Mouse (Mus musculus): ENCODE measurements around the gene Ddx5. TPM values are rescaled to one million over a fixed set of nuclear protein-coding genes. Genes with fewer than 3 reads are reported as not detected.
"Not testable (repeated sequence)": the region's sequence is repeated elsewhere in the genome, so short reads cannot be mapped to it uniquely, and the experiment has no call there.

The Ddx5 gene
- total RNA-seq, 2 experiments from 2014 or later: 662 to 1,523 TPM

- no peak for ATAC-seq (replicated peaks; ENCODE audit: poor library complexity, severe bottlenecking)
These were observed 4.9 kb upstream of the Ddx5 start for GRCm38 (mm10) chr11:106793846-106794245.

- no peak for ATAC-seq (replicated peaks; ENCODE audit: poor library complexity, severe bottlenecking)
These were observed 664 bp upstream of the Ddx5 start for GRCm38 (mm10) chr11:106789649-106790048.

- peak; percentile 55 for ATAC-seq (replicated peaks; ENCODE audit: poor library complexity, severe bottlenecking)
These were observed 785 bp downstream of the Ddx5 start for GRCm38 (mm10) chr11:106788026-106788774.

- peak; percentile 16 for ATAC-seq (replicated peaks; ENCODE audit: poor library complexity, severe bottlenecking)
These were observed 1.6 kb downstream of the Ddx5 start for GRCm38 (mm10) chr11:106787131-106788025.

- no peak for ATAC-seq (replicated peaks; ENCODE audit: poor library complexity, severe bottlenecking)
These were observed 3.9 kb downstream of the Ddx5 start for GRCm38 (mm10) chr11:106785043-106785442.

GRCm38 (mm10) chr11:106784476-106784875, 4.5 kb downstream of the Ddx5 start:
- no peak for ATAC-seq (replicated peaks; ENCODE audit: poor library complexity, severe bottlenecking)

GRCm38 (mm10) chr11:106782841-106783764, 5.9 kb downstream of the Ddx5 start:
- ATAC-seq (replicated peaks; ENCODE audit: poor library complexity, severe bottlenecking): no peak

- not testable (repeated sequence) for ATAC-seq (replicated peaks; ENCODE audit: poor library complexity, severe bottlenecking)
These were observed 6.7 kb downstream of the Ddx5 start for GRCm38 (mm10) chr11:106782271-106782670.

GRCm38 (mm10) chr11:106780590-106781220, 8.3 kb downstream of the Ddx5 start:
- ATAC-seq (replicated peaks; ENCODE audit: poor library complexity, severe bottlenecking): no peak

GRCm38 (mm10) chr11:106780089-106780425, 8.9 kb downstream of the Ddx5 start:
- ATAC-seq (replicated peaks; ENCODE audit: poor library complexity, severe bottlenecking): no peak

- peak; percentile 74 for ATAC-seq (replicated peaks; ENCODE audit: poor library complexity, severe bottlenecking)
These were observed 9.4 kb downstream of the Ddx5 start, which contains the start of gene Polg2 for GRCm38 (mm10) chr11:106779388-106780088. Polg2 (minus strand) TSS chr11:106779537.

GRCm38 (mm10) chr11:106778589-106779387, 10.2 kb downstream of the Ddx5 start:
- peak; percentile 41 for ATAC-seq (replicated peaks; ENCODE audit: poor library complexity, severe bottlenecking)

GRCm38 (mm10) chr11:106778132-106778531, 10.9 kb downstream of the Ddx5 start:
- no peak for ATAC-seq (replicated peaks; ENCODE audit: poor library complexity, severe bottlenecking)

- ATAC-seq (replicated peaks; ENCODE audit: poor library complexity, severe bottlenecking): no peak
These were observed 11.6 kb downstream of the Ddx5 start for GRCm38 (mm10) chr11:106777395-106777794.

GRCm38 (mm10) chr11:106776960-106777359, 12.0 kb downstream of the Ddx5 start:
- no peak for ATAC-seq (replicated peaks; ENCODE audit: poor library complexity, severe bottlenecking)

- no peak for ATAC-seq (replicated peaks; ENCODE audit: poor library complexity, severe bottlenecking)
These were observed 15.9 kb downstream of the Ddx5 start for GRCm38 (mm10) chr11:106773061-106773460.

GRCm38 (mm10) chr11:106770195-106770974, 18.6 kb downstream of the Ddx5 start:
- ATAC-seq (replicated peaks; ENCODE audit: poor library complexity, severe bottlenecking): peak; percentile 45

- ATAC-seq (replicated peaks; ENCODE audit: poor library complexity, severe bottlenecking): no peak
These were observed 21.5 kb downstream of the Ddx5 start for GRCm38 (mm10) chr11:106767516-106767915.

All from granulocyte monocyte progenitor cell, adult 5-6 weeks (primary cell).